Mouse (Mus musculus) hindbrain, embryonic 16.5 days (tissue): ENCODE results near the gene Smad1. TPM values are rescaled to one million over a fixed set of nuclear protein-coding genes. Genes with fewer than 3 reads are reported as not detected.

ENCODE experiments used
- ATAC-seq: fragments of 200-750 bp; cut with Nextera tagmentation; 2 replicates; pipeline ENCODE4 v1.8.0; 2017; ENCODE audit warnings: moderate TSS enrichment, moderate library complexity
- H3K27ac ChIP-seq: fragments of 300-500 bp; sonication (generic); 2 replicates; pipeline ENCODE4 v1.5.1; 2014; ENCODE audit warnings: low read depth, mild to moderate bottlenecking, control low read depth, low read length, moderate library complexity
- H3K27me3 ChIP-seq: fragments of 300-500 bp; sonication (generic); replicated peaks from 2 replicates; pipeline ENCODE4 v1.6.1; 2014; ENCODE audit warnings: low read length; ENCODE audit not compliant: control insufficient read depth, insufficient read depth
- H3K36me3 ChIP-seq: fragments of 300-500 bp; sonication (generic); 2 replicates; pipeline ENCODE4 v1.6.1; 2014; ENCODE audit warnings: mild to moderate bottlenecking, low read length, moderate library complexity, mixed read lengths; ENCODE audit not compliant: control insufficient read depth, insufficient read depth
- H3K4me1 ChIP-seq: fragments of 300-500 bp; sonication (generic); 2 replicates; pipeline ENCODE4 v1.6.1; 2014; ENCODE audit warnings: low read depth, low read length; ENCODE audit not compliant: control insufficient read depth, insufficient read depth
- H3K4me2 ChIP-seq: fragments of 300-500 bp; sonication (generic); 2 replicates; pipeline ENCODE4 v1.6.1; 2014; ENCODE audit warnings: mild to moderate bottlenecking, low read length, control low read depth, moderate library complexity
- H3K4me3 ChIP-seq: fragments of 300-500 bp; sonication (generic); 2 replicates; pipeline ENCODE4 v1.5.1; 2014; ENCODE audit warnings: mild to moderate bottlenecking, low read length, control low read depth, moderate library complexity
- H3K9ac ChIP-seq: fragments of 300-500 bp; sonication (generic); 2 replicates; pipeline ENCODE4 v1.6.1; 2014; ENCODE audit warnings: low read depth, mild to moderate bottlenecking, control low read depth, low read length, moderate library complexity
- H3K9me3 ChIP-seq: fragments of 300-500 bp; sonication (generic); 2 replicates; pipeline ENCODE4 v1.6.1; 2014; ENCODE audit warnings: mild to moderate bottlenecking, low read length, moderate library complexity; ENCODE audit not compliant: control insufficient read depth
- WGBS: fragments of 180-500 bp; shearing (Covaris S2); extraction: QIAGEN DNeasy Blood & Tissue Kit; methylation state at CpG from one replicate; pipeline ENCODE4 v1.1.7; 2014; 5-methylcytosine and 5-hydroxymethylcytosine counted together
- polyA plus RNA-seq: library from polyadenylated mRNA; unstranded; fragments of >200 nt; fragmentation: Nextera tagmentation; extraction: Ambion mirVana; gene quantifications from 2 replicates; pipeline ENCODE4 v1.2.1, GENCODE M21; 2015

The Smad1 gene
- polyA plus RNA-seq, 1 experiment from 2014 or later: 55.2 TPM

DNA sequence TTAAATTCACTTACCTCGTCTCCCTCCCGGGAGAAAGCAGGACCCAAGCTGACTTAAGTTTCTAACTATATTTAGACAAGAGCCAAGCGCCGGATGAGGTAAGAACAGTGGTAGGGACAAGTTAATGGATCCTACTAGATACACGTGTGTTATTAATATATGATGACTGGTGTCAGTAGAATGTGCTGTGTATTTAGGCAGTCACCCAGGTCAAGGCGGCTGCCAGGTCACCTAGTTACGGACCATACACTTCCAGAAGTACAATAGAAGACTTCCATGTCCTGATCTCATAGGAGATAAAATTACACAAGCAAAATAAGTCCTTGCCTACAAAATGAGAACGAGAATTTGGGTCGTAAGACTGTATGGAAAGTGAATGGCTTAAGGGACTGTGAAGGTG, 68.3 kb downstream of the Smad1 start:
- no peaks in the 10 kb centered on the region for H3K36me3 ChIP-seq
- H3K27ac ChIP-seq: no peak overlapping the region
- 89% methylated on average over 9 of the region's 9 CpGs for WGBS

GRCm38 (mm10) chr8:79329735-79330134, 69.6 kb downstream of the Smad1 start:
- H3K4me2 ChIP-seq: no peak overlapping the region
- no peaks in the 10 kb centered on the region for H3K4me1 ChIP-seq
- no peaks in the 10 kb centered on the region for H3K36me3 ChIP-seq
- H3K9me3 ChIP-seq: no peaks in the 10 kb centered on the region
- H3K4me3 ChIP-seq: no peak overlapping the region
- WGBS: 76% methylated on average over 2 of the region's 2 CpGs
- no peak overlapping the region for H3K27ac ChIP-seq
- no peak; the same call in 1 of the 2 replicates for ATAC-seq
- no peak overlapping the region for H3K9ac ChIP-seq
- H3K27me3 ChIP-seq: no peaks in the 10 kb centered on the region

More for the DNA sequence above, 68.3 kb downstream of the Smad1 start:
- Histone ChIP-seq H3K27me3 (no peaks in the 10 kb centered on the region), H3K4me3 (no peak overlapping the region), H3K4me1 (no peaks in the 10 kb centered on the region), H3K9me3 (no peaks in the 10 kb centered on the region), H3K4me2 (no peak overlapping the region), H3K9ac (no peak overlapping the region)
- ATAC-seq: no peak

- Histone ChIP-seq H3K36me3 (no peaks in the 10 kb centered on the region), H3K27ac (no peak overlapping the region), H3K27me3 (no peaks in the 10 kb centered on the region), H3K9me3 (no peaks in the 10 kb centered on the region), H3K4me1 (no peaks in the 10 kb centered on the region), H3K4me2 (no peak overlapping the region), H3K4me3 (no peak overlapping the region), H3K9ac (no peak overlapping the region)
- 85% methylated on average over 4 of the region's 4 CpGs for WGBS
- no peak for ATAC-seq
These were observed 70.1 kb downstream of the Smad1 start for GRCm38 (mm10) chr8:79329182-79329581.

DNA sequence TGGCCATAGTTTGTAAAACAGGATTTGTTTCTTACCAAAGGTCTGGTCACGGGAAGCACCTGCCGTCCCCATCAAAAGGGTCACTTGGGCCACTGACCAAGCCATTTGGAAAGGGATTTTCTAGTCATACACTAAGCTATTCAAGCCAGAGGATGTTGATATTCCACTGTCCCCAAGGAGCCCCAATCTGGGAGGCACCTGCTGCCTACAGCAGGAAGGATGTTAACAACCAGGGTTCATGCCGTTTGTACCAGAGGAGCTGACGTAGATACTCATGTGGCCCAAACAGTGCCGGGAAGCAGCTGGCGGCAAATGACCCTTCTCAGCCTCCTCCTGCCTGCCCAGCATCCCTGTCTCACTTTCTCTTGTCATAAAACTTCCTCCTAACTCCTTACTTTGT, 73.8 kb downstream of the Smad1 start:
- 77% methylated on average over 6 of the region's 6 CpGs for WGBS
- no peak overlapping the region for H3K4me2 ChIP-seq
- no peak overlapping the region for H3K27ac ChIP-seq
- no peaks in the 10 kb centered on the region for H3K36me3 ChIP-seq
- H3K9ac ChIP-seq: no peak overlapping the region
- H3K4me1 ChIP-seq: no peaks in the 10 kb centered on the region
- no peaks in the 10 kb centered on the region for H3K27me3 ChIP-seq
- H3K4me3 ChIP-seq: no peak overlapping the region
- no peak for ATAC-seq
- H3K9me3 ChIP-seq: no peaks in the 10 kb centered on the region

DNA sequence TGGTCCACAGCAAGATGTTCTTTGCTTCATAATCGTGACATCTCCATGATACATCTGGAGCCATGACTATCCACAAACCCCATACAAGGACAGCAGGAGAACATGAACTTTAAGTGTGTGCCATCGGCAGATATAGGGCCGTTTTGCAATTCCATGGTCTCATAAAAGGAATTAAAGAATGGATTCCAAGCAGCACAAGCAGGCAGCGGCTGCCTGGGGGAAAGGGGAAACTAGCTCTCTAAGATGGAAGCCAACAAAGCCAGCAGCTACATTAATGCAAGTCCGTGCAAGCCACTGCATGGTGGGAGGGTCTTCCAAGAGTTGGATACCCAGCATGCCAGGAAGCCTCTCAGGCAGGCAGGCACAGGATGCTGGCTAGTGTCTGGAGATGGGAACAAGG, 74.4 kb downstream of the Smad1 start:
- Histone ChIP-seq H3K4me1 (no peaks in the 10 kb centered on the region), H3K36me3 (no peaks in the 10 kb centered on the region), H3K9me3 (no peaks in the 10 kb centered on the region), H3K4me2 (no peak overlapping the region), H3K9ac (no peak overlapping the region), H3K27me3 (no peaks in the 10 kb centered on the region), H3K27ac (no peak overlapping the region), H3K4me3 (no peak overlapping the region)
- ATAC-seq: no peak
- WGBS: 76% methylated on average over 5 of the region's 5 CpGs

GRCm38 (mm10) chr8:79324036-79324435, 75.3 kb downstream of the Smad1 start:
- Histone ChIP-seq H3K27ac (no peak overlapping the region), H3K36me3 (no peaks in the 10 kb centered on the region), H3K4me2 (no peak overlapping the region), H3K9me3 (no peaks in the 10 kb centered on the region), H3K27me3 (no peaks in the 10 kb centered on the region), H3K4me1 (no peaks in the 10 kb centered on the region), H3K4me3 (no peak overlapping the region), H3K9ac (no peak overlapping the region)
- ATAC-seq: no peak
- 68% methylated on average over 3 of the region's 3 CpGs for WGBS

DNA sequence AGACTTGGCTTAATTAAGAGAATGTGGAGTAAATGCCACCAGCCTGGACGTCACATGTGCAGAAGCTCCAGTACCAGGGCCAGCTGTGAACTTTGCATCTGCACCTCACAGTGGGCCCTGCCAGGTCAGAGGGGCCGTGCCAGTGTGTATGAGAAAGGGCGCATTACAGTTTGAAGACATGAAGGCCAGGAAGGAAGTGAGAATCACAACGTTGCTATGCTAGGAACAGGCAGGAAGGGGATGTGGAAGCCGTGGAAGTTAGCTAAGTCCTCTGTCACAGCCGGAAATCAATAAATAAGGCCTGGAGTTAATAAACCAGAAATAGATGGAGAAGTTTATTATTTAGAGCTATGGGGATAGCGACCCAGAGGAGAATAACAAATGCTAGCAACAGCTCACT, 76.2 kb downstream of the Smad1 start:
- ATAC-seq: no peak
- 73% methylated on average over 7 of the region's 7 CpGs for WGBS
- H3K27ac ChIP-seq: no peak overlapping the region
- H3K36me3 ChIP-seq: no peaks in the 10 kb centered on the region
- H3K27me3 ChIP-seq: no peaks in the 10 kb centered on the region
- no peak overlapping the region for H3K4me2 ChIP-seq
- H3K9ac ChIP-seq: no peak overlapping the region
- H3K4me1 ChIP-seq: no peaks in the 10 kb centered on the region
- no peaks in the 10 kb centered on the region for H3K9me3 ChIP-seq
- H3K4me3 ChIP-seq: no peak overlapping the region

- no peak overlapping the region for H3K4me2 ChIP-seq
- no peak overlapping the region for H3K27ac ChIP-seq
- H3K4me3 ChIP-seq: no peak overlapping the region
- 75% methylated on average over 2 of the region's 2 CpGs for WGBS
- H3K36me3 ChIP-seq: no peaks in the 10 kb centered on the region
- no peak overlapping the region for H3K9ac ChIP-seq
- H3K27me3 ChIP-seq: no peaks in the 10 kb centered on the region
- H3K9me3 ChIP-seq: no peaks in the 10 kb centered on the region
- H3K4me1 ChIP-seq: no peaks in the 10 kb centered on the region
- no peak for ATAC-seq
These were observed 88.5 kb downstream of the Smad1 start for GRCm38 (mm10) chr8:79310801-79311200.

GRCm38 (mm10) chr8:79305941-79306340, 93.4 kb downstream of the Smad1 start:
- no peak overlapping the region for H3K4me3 ChIP-seq
- no peak overlapping the region for H3K27ac ChIP-seq
- no peaks in the 10 kb centered on the region for H3K27me3 ChIP-seq
- no peaks in the 10 kb centered on the region for H3K9me3 ChIP-seq
- H3K4me2 ChIP-seq: no peak overlapping the region
- no peaks in the 10 kb centered on the region for H3K36me3 ChIP-seq
- ATAC-seq: no peak
- WGBS: 68% methylated on average over 5 of the region's 5 CpGs
- no peaks in the 10 kb centered on the region for H3K4me1 ChIP-seq
- no peak overlapping the region for H3K9ac ChIP-seq

DNA sequence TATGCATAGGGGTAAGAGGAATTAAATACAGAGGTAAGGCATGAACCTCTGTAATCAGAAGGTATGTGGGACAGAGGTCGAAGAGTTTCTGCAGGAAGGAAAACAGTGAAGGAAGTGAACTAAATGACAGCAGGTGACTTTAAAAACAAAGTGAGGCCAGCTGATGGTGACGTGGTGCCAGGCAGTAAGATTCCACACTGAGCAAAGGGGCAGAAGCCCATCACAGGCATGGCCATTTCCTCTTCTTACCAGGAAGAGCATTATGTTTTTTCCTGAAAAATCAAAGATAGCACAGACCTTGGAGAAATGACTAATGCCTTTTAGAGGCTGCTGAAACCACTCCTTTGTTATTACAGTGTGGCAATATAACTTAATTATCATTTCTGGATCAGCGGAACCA, 97.8 kb downstream of the Smad1 start:
- Histone ChIP-seq H3K27me3 (no peaks in the 10 kb centered on the region), H3K4me3 (no peak overlapping the region), H3K4me1 (no peaks in the 10 kb centered on the region), H3K36me3 (no peaks in the 10 kb centered on the region), H3K4me2 (no peak overlapping the region), H3K27ac (no peak overlapping the region), H3K9me3 (no peaks in the 10 kb centered on the region), H3K9ac (no peak overlapping the region)
- WGBS: 81% methylated on average over 3 of the region's 3 CpGs
- no peak for ATAC-seq
